Mouse (Mus musculus): ENCODE results near the gene Ryr1. TPM values are rescaled to one million over a fixed set of nuclear protein-coding genes. Genes with fewer than 3 reads are reported as not detected.
"Not testable (repeated sequence)": the region's sequence is repeated elsewhere in the genome, so short reads cannot be mapped to it uniquely, and the experiment has no call there.

Ryr1 gene
- total RNA-seq, 2 experiments from 2014 or later = 1,495 to 1,823 TPM

DNA sequence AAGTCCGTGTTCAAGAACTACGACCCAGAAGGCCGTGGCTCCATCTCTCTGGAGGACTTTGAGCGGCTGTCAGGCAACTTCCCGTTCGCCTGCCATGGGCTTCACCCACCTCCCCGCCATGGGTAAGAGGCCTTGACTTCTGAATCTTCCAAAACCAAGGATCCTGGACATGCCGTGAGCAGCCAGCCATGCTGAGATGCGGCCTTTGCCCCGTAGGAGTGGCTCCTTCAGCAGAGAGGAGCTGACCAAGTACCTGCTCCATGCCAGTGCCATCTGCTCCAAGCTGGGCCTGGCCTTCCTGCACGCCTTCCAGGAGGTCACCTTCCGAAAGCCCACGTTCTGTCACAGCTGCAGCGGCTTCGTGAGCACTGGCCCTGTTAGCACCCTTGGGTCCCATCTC lies 23.8 kb upstream of the Ryr1 start:
- intact Hi-C loops (cut with DNase I) = no loop called here

GRCm38 (mm10) chr7:29146625-29147367 lies 21.8 kb upstream of the Ryr1 start:
- intact Hi-C loops (cut with DNase I) = no loop called here

More for the DNA sequence above, 23.8 kb upstream of the Ryr1 start:
- DNase-seq = no peak

GRCm38 (mm10) chr7:29144006-29144405 lies 19.0 kb upstream of the Ryr1 start:
- DNase-seq = no peak
- intact Hi-C loops (cut with DNase I) = no loop called here

More at GRCm38 (mm10) chr7:29146625-29147367, 21.8 kb upstream of the Ryr1 start:
- no peak for DNase-seq

GRCm38 (mm10) chr7:29141416-29141815 lies 16.4 kb upstream of the Ryr1 start:
- intact Hi-C loops (cut with DNase I) = no loop called here
- DNase-seq = no peak

DNA sequence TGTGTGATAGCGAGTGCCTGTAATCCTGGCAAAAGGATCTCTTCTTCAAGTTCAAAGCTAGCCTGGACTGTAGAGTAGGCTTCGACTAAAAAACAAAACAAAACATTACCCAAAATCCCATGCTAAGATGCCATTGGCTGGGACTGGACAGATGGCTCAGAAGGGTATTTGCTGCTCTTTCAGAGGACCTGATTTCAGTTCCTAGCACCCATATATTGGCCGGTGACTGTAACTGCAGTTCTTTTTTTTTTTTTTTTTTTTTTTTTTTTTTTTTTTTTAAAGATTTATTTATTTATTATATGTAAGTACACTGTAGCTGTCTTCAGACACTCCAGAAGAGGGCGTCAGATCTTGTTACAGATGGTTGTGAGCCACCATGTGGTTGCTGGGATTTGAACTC lies 14.3 kb upstream of the Ryr1 start:
- DNase-seq; intact Hi-C loops (cut with DNase I): not testable (repeated sequence)

- no peak for DNase-seq
- intact Hi-C loops (cut with DNase I) = no loop called here
These were observed 12.4 kb upstream of the Ryr1 start for GRCm38 (mm10) chr7:29137429-29137828.

DNA sequence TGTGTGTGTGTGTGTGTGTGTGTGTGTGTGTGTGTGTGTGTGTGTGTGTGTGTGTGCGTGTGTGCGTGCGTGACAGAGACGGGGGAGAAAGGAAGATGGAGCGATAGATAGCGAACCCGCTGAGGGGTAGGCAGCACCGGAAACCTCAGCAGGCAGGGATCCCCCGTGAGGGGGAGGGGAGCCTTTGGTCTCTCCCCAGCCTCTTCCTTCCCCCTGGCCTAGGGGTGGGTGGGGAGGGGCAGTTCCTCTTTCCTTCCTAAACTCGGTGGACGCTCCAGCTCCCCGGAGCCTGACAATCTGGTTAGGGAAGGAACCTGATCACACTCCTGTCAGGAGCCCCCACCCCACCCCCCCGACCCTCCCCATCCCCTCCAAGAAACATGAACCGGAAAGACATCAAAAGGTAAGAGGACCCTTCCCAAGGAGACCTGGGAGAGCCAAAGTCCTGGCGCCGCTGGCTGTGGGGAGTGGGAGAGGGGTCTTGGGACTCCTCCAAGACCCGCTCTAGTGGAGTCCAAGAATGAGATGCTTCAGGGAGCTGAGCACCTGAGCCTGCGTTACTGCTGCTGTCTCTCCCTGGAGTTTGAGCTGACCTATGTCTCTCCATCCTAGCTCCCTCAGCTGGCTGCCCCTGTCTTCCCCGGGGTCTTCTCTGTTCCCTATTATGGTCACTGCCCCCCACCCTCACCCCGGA lies 9.9 kb upstream of the Ryr1 start, which contains the start of gene Rasgrp4:
Rasgrp4 (plus strand) TSS at position 159 of the 694 bp plus-strand sequence.
- intact Hi-C loops (cut with DNase I) = no loop called here
- no peak for DNase-seq

DNA sequence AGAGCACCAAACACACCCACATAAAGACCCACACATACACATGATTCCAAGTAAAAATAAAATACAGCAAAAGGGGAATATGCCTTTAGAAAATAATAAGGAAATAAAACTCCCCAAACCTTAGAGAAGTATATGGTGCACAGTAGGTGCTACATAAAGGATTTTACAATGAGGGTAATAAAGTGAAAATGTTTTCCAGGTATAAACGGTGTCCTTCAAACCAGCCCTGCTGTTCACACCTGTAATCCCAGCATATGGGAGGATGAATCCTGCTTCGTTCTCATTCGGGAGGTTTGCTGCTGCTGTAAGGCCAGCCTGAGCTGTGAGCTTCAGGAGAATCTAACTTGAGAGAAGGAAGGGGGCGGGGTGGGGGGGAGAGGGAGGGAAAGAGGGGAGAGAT lies 9.3 kb upstream of the Ryr1 start:
- intact Hi-C loops (cut with DNase I) = no loop called here
- DNase-seq = no peak

- DNase-seq = no peak
- intact Hi-C loops (cut with DNase I) = loop anchor here (5.0 kb wide), 2 partner anchors 119 to 174 kb away; partner anchors contain the start of genes 2200002D01Rik and Dpf1
These were observed 3.7 kb upstream of the Ryr1 start for GRCm38 (mm10) chr7:29128725-29129124.

DNA sequence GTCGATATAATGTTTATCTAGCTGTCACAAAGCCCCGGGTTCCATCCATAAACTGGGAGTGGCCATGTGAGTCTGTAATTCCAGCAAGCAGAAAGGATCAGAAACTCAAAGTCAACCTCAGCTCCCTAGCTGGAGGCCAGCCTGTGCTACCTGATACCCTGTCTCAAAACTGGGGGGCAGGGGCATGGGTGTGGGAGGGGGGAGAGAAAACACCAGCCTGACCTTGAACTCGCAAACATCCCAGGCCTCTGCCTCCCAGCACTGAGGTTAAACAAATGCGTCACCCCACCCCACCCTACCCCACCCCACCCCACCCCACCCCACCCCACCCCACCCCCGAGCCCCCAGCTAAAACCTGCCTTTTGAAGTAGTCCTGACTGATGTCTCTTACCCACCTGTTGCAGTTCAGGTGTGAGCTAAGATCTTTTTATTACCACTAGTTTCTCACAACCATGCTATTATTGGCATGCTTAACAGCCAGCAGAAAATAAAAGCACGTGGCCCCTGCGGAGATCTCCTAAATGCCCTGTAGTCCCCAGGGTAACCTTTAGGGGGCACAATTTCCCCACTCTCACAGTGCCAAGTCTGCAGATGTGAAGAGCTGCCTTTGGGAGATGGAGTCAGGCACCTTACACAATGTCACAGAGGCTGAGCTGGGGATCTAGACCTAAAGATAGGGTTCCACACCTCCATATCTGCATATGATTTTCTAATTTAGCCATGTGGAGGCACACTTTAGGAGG lies 1.4 kb upstream of the Ryr1 start:
- intact Hi-C loops (cut with DNase I) = loop anchor here (5.0 kb wide), 2 partner anchors 121 to 176 kb away; partner anchors contain the start of genes 2200002D01Rik and Dpf1
- DNase-seq = peak; percentile 47 to 53

DNA sequence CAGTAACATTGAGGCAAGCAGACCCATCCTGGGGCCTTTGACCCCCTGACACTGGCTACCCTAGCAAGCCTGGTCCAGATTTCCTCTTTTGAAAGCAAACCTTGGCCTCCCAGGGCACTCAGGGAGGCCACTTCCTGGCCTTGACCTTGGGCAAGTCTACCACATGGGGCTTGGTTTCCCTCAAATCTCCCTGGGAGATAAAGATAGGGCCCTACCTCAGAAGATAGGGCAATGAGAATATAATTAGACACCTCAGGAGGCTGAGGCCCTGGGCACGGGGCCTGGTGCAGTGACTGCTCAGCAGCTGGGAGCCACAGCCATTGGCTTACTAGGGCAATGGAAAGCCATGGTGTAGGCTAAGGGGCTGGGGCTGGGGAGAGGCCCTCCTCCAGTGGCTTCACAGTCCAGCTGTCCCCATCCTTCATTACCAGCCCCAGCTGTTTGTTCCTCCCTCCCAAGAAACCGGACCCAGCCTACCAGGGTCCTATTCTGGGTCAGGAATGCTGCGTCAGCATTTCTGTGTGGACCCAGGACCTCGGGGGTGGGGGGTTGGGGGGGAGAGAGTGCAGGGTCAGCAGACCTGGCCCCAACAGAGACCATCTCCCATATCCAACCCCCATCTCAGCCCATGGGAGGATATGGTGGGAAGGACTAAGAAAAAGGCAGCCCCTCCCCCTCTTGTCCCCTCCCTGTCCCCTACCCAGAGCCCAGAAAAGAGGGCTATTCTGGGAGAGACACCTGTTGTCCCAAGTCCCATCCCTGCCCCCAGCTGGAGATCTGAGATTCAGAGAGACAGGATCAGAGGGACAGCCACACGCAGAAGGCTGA lies 1.2 kb downstream of the Ryr1 start:
- DNase-seq = peak; percentile 50 to 62
- intact Hi-C loops (cut with DNase I) = no loop called here

GRCm38 (mm10) chr7:29122821-29123220 lies 2.2 kb downstream of the Ryr1 start:
- DNase-seq = no peak
- intact Hi-C loops (cut with DNase I) = no loop called here

GRCm38 (mm10) chr7:29119526-29119925 lies 5.5 kb downstream of the Ryr1 start:
- intact Hi-C loops (cut with DNase I) = no loop called here
- no peak for DNase-seq

- intact Hi-C loops (cut with DNase I) = no loop called here
- no peak for DNase-seq
These were observed 6.7 kb downstream of the Ryr1 start for GRCm38 (mm10) chr7:29118142-29118851.

- DNase-seq = no peak
- intact Hi-C loops (cut with DNase I) = no loop called here
These were observed 15.7 kb downstream of the Ryr1 start for GRCm38 (mm10) chr7:29108992-29109955.

DNA sequence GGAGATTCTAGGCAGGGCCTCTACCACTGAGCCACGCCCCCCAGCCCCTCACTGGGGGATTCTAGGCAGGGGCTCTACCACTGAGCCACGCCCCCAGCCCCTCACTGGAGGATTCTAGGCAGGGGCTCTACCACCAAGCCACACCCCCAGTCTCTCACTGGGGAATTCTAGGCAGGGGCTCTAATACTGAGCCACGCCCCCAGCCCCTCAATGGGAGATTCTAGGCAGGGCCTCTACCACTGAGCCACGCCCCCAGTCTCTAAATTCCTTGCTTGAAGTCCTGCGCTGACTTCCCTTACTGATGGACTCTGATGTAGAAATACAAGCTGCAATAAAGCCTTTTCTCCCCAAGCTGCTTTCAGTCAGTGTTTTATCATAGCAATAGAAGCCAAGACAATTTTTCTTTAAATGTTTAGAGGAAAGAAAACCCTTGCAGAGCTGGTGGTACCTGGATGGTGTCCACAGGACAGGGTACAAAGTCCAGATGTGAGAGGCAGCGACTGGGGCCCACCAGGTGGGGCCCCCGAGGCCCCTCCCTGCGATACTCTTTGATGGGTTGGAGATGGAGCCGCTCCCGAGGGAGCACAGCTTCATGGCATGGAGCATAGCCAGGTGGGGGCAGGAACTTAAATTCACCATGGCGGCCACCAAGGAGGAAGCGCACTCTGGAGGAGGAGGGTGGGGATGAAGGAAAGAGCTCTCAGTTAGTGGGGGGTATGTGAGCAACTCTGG lies 23.5 kb downstream of the Ryr1 start:
- intact Hi-C loops (cut with DNase I) = no loop called here

DNA sequence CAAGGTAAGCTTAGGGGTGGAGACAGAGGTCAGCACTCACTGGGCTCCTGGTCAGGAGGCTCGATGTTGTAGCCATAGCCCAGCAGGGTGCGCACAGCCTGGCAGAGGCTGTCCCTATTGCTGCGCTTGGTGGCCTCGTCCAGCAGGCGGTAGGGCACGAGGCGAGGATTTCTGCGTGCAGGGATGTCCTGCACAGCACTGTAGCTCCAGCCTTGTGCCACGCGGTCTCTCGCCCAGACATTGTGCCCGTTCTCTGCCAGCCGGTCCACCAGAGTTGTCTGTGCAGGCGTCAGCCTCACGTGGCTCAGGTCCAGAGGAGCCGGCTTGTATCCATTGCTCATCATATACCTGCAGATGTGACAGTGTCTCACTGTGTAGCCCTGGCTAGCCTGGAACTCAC lies 27.8 kb downstream of the Ryr1 start:
- intact Hi-C loops (cut with DNase I) = no loop called here
- no peak for DNase-seq

More for the DNA sequence above, 23.5 kb downstream of the Ryr1 start:
- no peak for DNase-seq

GRCm38 (mm10) chr7:29088817-29089216 lies 36.2 kb downstream of the Ryr1 start:
- intact Hi-C loops (cut with DNase I) = no loop called here
- DNase-seq = no peak

Data from gastrocnemius, postnatal 36 days (tissue).